8 mouse cellular contexts compared by ENCODE assay signal in genomic region chrX:140520146-140521102, GRCm38 (mm10).
DNase-seq lines count a peak whose midpoint lies in the region; ATAC-seq lines count a peak whose summit lies in the region.

No protein-coding gene starts in this region.

- DNase-seq in MEL-GATA-1-ER (ENCODE audit: extremely low read depth, low read depth): peak; percentile 98
- DNase-seq in cerebellum, adult 8-10 months: peak; percentile 72
- DNase-seq in forelimb bud, embryonic 11.5 days (ENCODE audit: low read depth, low spot score): peak; percentile 72
- peak; percentile 62 to 83 for DNase-seq in layer of hippocampus, postnatal 14 days (ENCODE audit: low spot score in 2 of 2)
- peak; percentile 97 for DNase-seq in lung, postnatal 10 days
- peak; percentile 61 for DNase-seq in ovary, postnatal 14 days (ENCODE audit: low spot score)
- DNase-seq in thymus, postnatal 10 days (ENCODE audit: low spot score in 2 of 2): peak; percentile 60 to 76

- peak; percentile 98 to 99 for ATAC-seq in hematopoietic stem cell, adult 5-6 weeks (replicated peaks in 1 of 2; ENCODE audit: insufficient read depth in 1 of 2, low FRiP score in 2 of 2, low TSS enrichment in 1 of 2, low read depth in 1 of 2, poor library complexity in 2 of 2, severe bottlenecking in 2 of 2)

Comparison
In these comparisons a context has a peak if more than half of its experiments do, and no peak if none do; other contexts are left out.
1. Peak in every context shown above with its lines: DNase-seq and ATAC-seq.